Mouse (Mus musculus) stomach, postnatal 0 days (tissue): Measurements from ENCODE around the gene Kirrel3. TPM values are rescaled to one million over a fixed set of nuclear protein-coding genes. Genes with fewer than 3 reads are reported as not detected.

Experiments used
- ATAC-seq: fragments of 200-750 bp; cut with Nextera tagmentation; 2 replicates; pipeline ENCODE4 v1.8.0; 2017; ENCODE audit not compliant: low FRiP score, low TSS enrichment
- DNase-seq: peaks from one replicate; pipeline ENCODE4 v3.0.0-alpha.2; 2016; ENCODE audit warnings: low spot score
- H3K27ac ChIP-seq: fragments of 300-500 bp; sonication (generic); replicated peaks from 2 replicates; pipeline ENCODE4 v1.5.1; 2014; ENCODE audit warnings: mild to moderate bottlenecking, control low read depth
- H3K27me3 ChIP-seq: fragments of 300-500 bp; sonication (generic); 2 replicates; pipeline ENCODE4 v1.6.1; 2014; ENCODE audit warnings: low read length; ENCODE audit not compliant: control insufficient read depth, insufficient read depth
- H3K36me3 ChIP-seq: fragments of 300-500 bp; sonication (generic); 2 replicates; pipeline ENCODE4 v1.6.1; 2014; ENCODE audit warnings: low read length, mixed read lengths; ENCODE audit not compliant: control insufficient read depth, insufficient read depth
- H3K4me1 ChIP-seq: fragments of 300-500 bp; sonication (generic); replicated peaks from 2 replicates; pipeline ENCODE4 v1.6.1; 2014; ENCODE audit warnings: antibody characterized with exemption; ENCODE audit not compliant: control insufficient read depth, insufficient read depth
- H3K4me2 ChIP-seq: fragments of 300-500 bp; sonication (generic); replicated peaks from 2 replicates; pipeline ENCODE4 v1.6.1; 2014; ENCODE audit warnings: low read depth, mild to moderate bottlenecking, control low read depth, moderate library complexity
- H3K4me3 ChIP-seq: fragments of 300-500 bp; sonication (generic); 2 replicates; pipeline ENCODE4 v1.5.1; 2014; ENCODE audit warnings: low read depth, low read length, control low read depth
- H3K9ac ChIP-seq: fragments of 300-500 bp; sonication (generic); 2 replicates; pipeline ENCODE4 v1.6.1; 2014; ENCODE audit warnings: mild to moderate bottlenecking, low read length, control low read depth, mixed read lengths
- H3K9me3 ChIP-seq: fragments of 300-500 bp; sonication (generic); 2 replicates; pipeline ENCODE4 v1.6.1; 2016; ENCODE audit warnings: low read length; ENCODE audit not compliant: control insufficient read depth
- CTCF ChIP-seq: IDR thresholded peaks from 2 replicates; pipeline ENCODE4 v1.5.1; 2016; ENCODE audit warnings: antibody characterized with exemption, low read depth, mild to moderate bottlenecking, moderate library complexity
- EP300 ChIP-seq: optimal IDR thresholded peaks from 2 replicates; pipeline ENCODE3; 2016; ENCODE audit warnings: antibody characterized with exemption
- WGBS: fragments of 180-500 bp; shearing (Covaris S2); extraction: QIAGEN DNeasy Blood & Tissue Kit; methylation state at CpG from one replicate; pipeline ENCODE4 v1.1.7; 2014; 5-methylcytosine and 5-hydroxymethylcytosine counted together
- polyA plus RNA-seq: library from polyadenylated mRNA; unstranded; fragments of >200 nt; fragmentation: Nextera tagmentation; extraction: Ambion mirVana; gene quantifications from 2 replicates; pipeline ENCODE4 v1.2.1, GENCODE M21; 2015

Kirrel3 gene
- polyA plus RNA-seq, 1 experiment from 2014 or later: 1.4 TPM

DNA sequence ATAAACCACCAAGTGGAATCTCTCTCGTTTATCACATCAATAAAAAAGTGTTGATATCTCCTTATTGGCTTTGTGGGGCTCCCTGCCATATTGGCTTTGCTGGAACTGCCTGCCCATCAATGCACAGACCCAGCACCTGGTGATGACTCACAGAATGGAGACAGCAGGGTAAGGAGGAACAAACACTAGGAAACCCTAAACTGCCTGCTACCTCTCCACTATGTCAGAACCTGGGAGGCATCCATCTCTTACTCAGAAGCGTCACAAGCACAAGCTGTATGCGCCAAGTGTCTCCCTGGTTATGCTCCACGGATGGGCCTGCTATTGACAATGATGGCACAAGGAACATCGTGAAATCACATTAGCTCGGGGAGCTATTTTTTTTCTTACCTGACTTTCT lies 33.2 kb downstream of the Kirrel3 start:
- H3K9me3 ChIP-seq: no peaks in the 10 kb centered on the region
- TF ChIP-seq CTCF (no peak), EP300 (no peak)
- DNase-seq: no peak
- H3K27me3 ChIP-seq: no peaks in the 10 kb centered on the region
- no peak overlapping the region for H3K4me3 ChIP-seq
- H3K4me1 ChIP-seq: no peaks in the 10 kb centered on the region
- H3K36me3 ChIP-seq: no peaks in the 10 kb centered on the region
- ATAC-seq: no peak
- H3K4me2 ChIP-seq: no peak overlapping the region
- H3K9ac ChIP-seq: no peak overlapping the region
- no peak overlapping the region for H3K27ac ChIP-seq
- WGBS: 79% methylated on average over 6 of the region's 6 CpGs

DNA sequence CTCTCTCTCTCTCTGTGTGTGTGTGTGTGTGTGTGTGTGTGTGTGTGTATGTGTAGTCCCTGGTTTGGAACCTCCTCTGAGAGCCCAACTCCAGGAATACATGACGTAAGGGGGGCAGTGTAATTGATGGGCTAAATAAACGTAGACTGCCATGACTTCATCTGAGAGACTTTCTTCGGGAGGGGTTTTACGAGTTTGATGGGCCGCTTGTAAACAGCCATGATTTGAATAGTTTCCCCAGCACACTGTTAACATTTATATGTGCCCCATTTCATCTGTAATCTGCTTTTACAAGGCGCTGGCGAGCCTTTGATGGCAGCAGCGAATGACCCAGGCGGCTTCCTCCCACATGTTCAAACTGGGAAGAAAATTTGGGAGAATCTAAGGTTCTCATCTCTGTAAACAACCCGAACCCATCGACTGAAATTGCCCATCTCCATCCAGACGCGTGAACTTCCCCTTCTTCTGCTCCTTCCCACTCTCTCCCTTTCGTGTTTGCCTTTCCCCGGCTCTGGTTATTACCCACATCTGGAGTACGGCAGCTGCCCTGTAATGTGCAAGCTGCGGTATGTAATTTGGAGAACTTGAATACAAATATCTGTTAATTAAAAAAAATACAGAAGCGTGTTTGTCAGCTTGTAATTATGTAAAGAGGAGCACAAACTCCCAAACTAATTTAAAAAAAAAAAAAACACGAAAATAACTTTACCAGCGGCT lies 34.7 kb downstream of the Kirrel3 start:
- Histone ChIP-seq H3K4me1 (no peaks in the 10 kb centered on the region), H3K36me3 (no peaks in the 10 kb centered on the region), H3K27me3 (no peaks in the 10 kb centered on the region), H3K4me3 (no peak overlapping the region), H3K9me3 (no peaks in the 10 kb centered on the region), H3K27ac (no peak overlapping the region), H3K4me2 (no peak overlapping the region), H3K9ac (no peak overlapping the region)
- DNase-seq: no peak
- TF ChIP-seq EP300 (no peak), CTCF (no peak)
- ATAC-seq: no peak
- 63% methylated on average over 20 of the region's 20 CpGs for WGBS

DNA sequence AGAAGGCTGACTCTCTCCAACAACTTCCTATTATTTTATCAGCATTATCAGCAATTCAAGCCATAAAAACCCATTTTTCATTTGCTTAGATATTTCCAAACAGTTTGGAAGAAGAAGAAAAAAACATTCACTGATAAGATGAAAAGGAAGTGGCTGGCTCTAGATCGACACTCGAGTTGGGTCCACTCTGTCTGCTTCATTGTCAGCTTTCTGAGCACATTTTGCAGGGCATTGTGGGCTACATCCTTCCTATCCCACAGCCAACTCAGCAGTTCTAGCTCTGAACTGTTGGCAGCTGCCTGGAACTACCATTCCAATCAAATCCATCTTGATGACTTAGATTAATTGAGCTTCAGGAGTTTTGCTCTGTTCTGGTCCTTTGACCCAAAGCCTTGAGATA lies 40.0 kb downstream of the Kirrel3 start:
- DNase-seq (no peak), ATAC-seq (no peak)
- H3K4me2 ChIP-seq: no peak overlapping the region
- TF ChIP-seq CTCF (no peak), EP300 (no peak)
- H3K4me1 ChIP-seq: no peaks in the 10 kb centered on the region
- H3K27me3 ChIP-seq: no peaks in the 10 kb centered on the region
- no peak overlapping the region for H3K9ac ChIP-seq
- 37% methylated on average over 2 of the region's 2 CpGs for WGBS
- no peak overlapping the region for H3K27ac ChIP-seq
- H3K4me3 ChIP-seq: no peak overlapping the region
- no peaks in the 10 kb centered on the region for H3K9me3 ChIP-seq
- H3K36me3 ChIP-seq: no peaks in the 10 kb centered on the region

DNA sequence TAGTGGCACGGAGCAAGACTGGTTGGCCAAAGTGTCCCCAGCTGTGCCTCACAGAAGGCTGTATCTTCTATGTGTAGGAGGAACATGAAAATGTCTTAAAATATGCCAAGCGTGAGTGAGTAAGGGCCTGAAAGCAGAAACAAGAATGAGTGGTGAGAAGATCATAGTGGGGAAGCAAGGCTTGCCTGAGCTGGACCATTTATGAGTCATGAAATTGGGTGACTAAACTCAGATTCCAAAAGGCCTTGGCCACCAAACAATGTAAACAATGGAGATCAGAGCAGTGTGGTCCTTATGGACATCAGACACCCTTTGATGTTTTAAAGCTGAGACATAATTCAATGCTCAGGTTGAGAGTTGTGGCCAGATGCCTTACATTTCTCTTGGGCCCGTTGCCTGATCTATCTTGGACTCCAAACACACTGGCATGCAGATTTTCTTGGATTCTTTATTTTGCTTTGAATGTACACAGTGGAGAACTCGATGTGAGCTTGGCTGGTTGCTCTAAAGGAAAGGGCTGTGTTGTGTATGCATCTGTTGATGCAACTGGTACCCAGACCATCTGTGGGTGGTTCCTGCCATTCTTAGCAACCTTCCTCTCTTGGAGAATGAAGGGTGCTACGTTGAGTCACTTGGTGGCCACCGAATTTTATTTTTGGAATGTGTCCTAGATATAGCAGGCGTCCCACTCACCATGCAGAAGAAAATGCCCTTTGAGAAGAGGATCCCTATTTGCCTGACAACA lies 53.1 kb downstream of the Kirrel3 start:
- TF ChIP-seq CTCF (no peak), EP300 (no peak)
- WGBS: 75% methylated on average over 7 of the region's 7 CpGs
- DNase-seq (no peak), ATAC-seq (no peak)
- Histone ChIP-seq H3K4me3 (no peak overlapping the region), H3K27ac (no peak overlapping the region), H3K9ac (no peak overlapping the region), H3K4me1 (no peaks in the 10 kb centered on the region), H3K27me3 (no peaks in the 10 kb centered on the region), H3K9me3 (no peaks in the 10 kb centered on the region), H3K4me2 (no peak overlapping the region), H3K36me3 (no peaks in the 10 kb centered on the region)

DNA sequence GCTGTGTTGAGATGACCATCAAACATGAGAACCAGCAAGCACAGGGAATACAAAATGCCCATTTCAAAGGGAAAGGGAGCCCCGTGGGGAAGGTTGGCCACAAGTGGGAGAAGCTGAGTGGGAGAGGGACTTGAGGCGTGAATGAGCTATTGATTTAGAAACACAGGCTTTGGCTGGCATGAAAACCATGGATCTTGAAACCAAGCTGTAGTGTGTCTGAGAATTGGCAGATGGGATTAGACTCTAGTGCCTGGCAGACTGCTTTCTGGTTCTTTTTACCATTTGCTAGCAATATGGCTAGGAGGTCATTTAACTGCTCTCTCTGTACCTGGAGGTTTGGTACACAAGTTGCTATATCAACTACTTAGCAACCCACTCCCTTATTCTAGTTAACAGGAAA lies 56.2 kb downstream of the Kirrel3 start:
- Histone ChIP-seq H3K9ac (no peak overlapping the region), H3K27ac (no peak overlapping the region), H3K4me3 (no peak overlapping the region), H3K27me3 (no peaks in the 10 kb centered on the region), H3K36me3 (no peaks in the 10 kb centered on the region), H3K4me2 (no peak overlapping the region), H3K4me1 (no peaks in the 10 kb centered on the region), H3K9me3 (no peaks in the 10 kb centered on the region)
- ATAC-seq (no peak), DNase-seq (no peak)
- WGBS: 76% methylated on average over 2 of the region's 2 CpGs
- TF ChIP-seq EP300 (no peak), CTCF (no peak)

DNA sequence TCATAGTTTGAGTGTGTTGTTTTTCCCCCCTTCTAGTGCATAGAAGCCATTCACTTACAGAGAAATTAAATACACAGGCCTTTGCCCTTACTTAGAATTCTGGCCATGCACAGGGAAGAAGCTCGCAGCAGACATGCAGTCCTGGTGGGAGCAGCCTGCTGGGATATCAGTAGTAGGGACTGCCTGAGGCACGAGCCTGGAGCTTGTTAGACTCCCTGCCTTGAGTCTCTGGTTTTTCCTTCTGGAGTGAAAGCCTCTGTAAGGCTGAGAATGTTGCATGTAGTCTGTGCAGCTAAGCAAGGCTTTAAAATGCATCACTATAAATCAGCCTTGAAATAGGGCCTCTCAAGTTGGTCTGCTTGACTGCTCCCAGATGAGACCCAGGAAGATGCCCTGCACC lies 70.0 kb downstream of the Kirrel3 start:
- Histone ChIP-seq H3K4me1 (no peaks in the 10 kb centered on the region), H3K4me3 (no peak overlapping the region), H3K9me3 (no peaks in the 10 kb centered on the region), H3K9ac (no peak overlapping the region), H3K27ac (no peak overlapping the region), H3K27me3 (no peaks in the 10 kb centered on the region), H3K36me3 (no peaks in the 10 kb centered on the region), H3K4me2 (no peak overlapping the region)
- no peak for DNase-seq
- TF ChIP-seq EP300: no peak
- no peak for TF ChIP-seq CTCF
- WGBS: 54% methylated on average over 2 of the region's 2 CpGs
- ATAC-seq: no peak
